Mouse (Mus musculus): Measurements from ENCODE around the gene Dennd4b.
A peak's percentile ranks its signal among the peaks of the same experiment; 100 is the strongest.
"Not testable (repeated sequence)": the region's sequence is repeated elsewhere in the genome, so short reads cannot be mapped to it uniquely, and the experiment has no call there.

Gene Dennd4b

GRCm38 (mm10) chr3:90253174-90253573 is 11.8 kb upstream of the Dennd4b start:
- DNase-seq (ENCODE audit: low read depth, low spot score): not testable (repeated sequence)

- DNase-seq (ENCODE audit: low read depth, low spot score): peak; percentile 93
Measured at GRCm38 (mm10) chr3:90253653-90254418, 11.1 kb upstream of the Dennd4b start, which contains the start of gene Crtc2. TSS of gene Crtc2 (plus strand) at chr3:90254163.

GRCm38 (mm10) chr3:90254419-90255193 is 10.4 kb upstream of the Dennd4b start:
- DNase-seq (ENCODE audit: low read depth, low spot score): no peak

GRCm38 (mm10) chr3:90255194-90255565 is 9.8 kb upstream of the Dennd4b start:
- no peak for DNase-seq (ENCODE audit: low read depth, low spot score)

GRCm38 (mm10) chr3:90255784-90256353 is 9.1 kb upstream of the Dennd4b start:
- no peak for DNase-seq (ENCODE audit: low read depth, low spot score)

GRCm38 (mm10) chr3:90256731-90257530 is 8.1 kb upstream of the Dennd4b start:
- no peak for DNase-seq (ENCODE audit: low read depth, low spot score)

GRCm38 (mm10) chr3:90258521-90258920 is 6.5 kb upstream of the Dennd4b start:
- no peak for DNase-seq (ENCODE audit: low read depth, low spot score)

GRCm38 (mm10) chr3:90263121-90263771 is 1.7 kb upstream of the Dennd4b start:
- DNase-seq (ENCODE audit: low read depth, low spot score): no peak

GRCm38 (mm10) chr3:90264687-90265033 is 325 bp upstream of the Dennd4b start:
- DNase-seq (ENCODE audit: low read depth, low spot score): no peak

GRCm38 (mm10) chr3:90265932-90266741 is 1.2 kb downstream of the Dennd4b start:
- no peak for DNase-seq (ENCODE audit: low read depth, low spot score)

- DNase-seq (ENCODE audit: low read depth, low spot score): no peak
Measured at GRCm38 (mm10) chr3:90266901-90267775, 2.2 kb downstream of the Dennd4b start.

- DNase-seq (ENCODE audit: low read depth, low spot score): no peak
Measured at GRCm38 (mm10) chr3:90268190-90268589, 3.2 kb downstream of the Dennd4b start.

- no peak for DNase-seq (ENCODE audit: low read depth, low spot score)
Measured at GRCm38 (mm10) chr3:90268971-90269370, 4.0 kb downstream of the Dennd4b start.

- no peak for DNase-seq (ENCODE audit: low read depth, low spot score)
Measured at GRCm38 (mm10) chr3:90270784-90271183, 5.8 kb downstream of the Dennd4b start.

GRCm38 (mm10) chr3:90272170-90272569 is 7.2 kb downstream of the Dennd4b start:
- DNase-seq (ENCODE audit: low read depth, low spot score): no peak

- no peak for DNase-seq (ENCODE audit: low read depth, low spot score)
Measured at GRCm38 (mm10) chr3:90273855-90274254, 8.9 kb downstream of the Dennd4b start.

GRCm38 (mm10) chr3:90275286-90275685 is 10.3 kb downstream of the Dennd4b start:
- DNase-seq (ENCODE audit: low read depth, low spot score): no peak

GRCm38 (mm10) chr3:90276858-90277257 is 11.9 kb downstream of the Dennd4b start:
- no peak for DNase-seq (ENCODE audit: low read depth, low spot score)

GRCm38 (mm10) chr3:90277793-90278192 is 12.8 kb downstream of the Dennd4b start:
- no peak for DNase-seq (ENCODE audit: low read depth, low spot score)
